Mouse (Mus musculus): ENCODE results near the gene Diras1. TPM values are rescaled to one million over a fixed set of nuclear protein-coding genes. Genes with fewer than 3 reads are reported as not detected.

Diras1 gene
- total RNA-seq, 1 experiment from 2014 or later = 2.1 TPM

- DNase-seq = peak; percentile 20
These were observed 55.3 kb downstream of the Diras1 start for GRCm38 (mm10) chr10:80970159-80970558.

Other genes starting within 250 kb of the Diras1 start
- 47.6 and 52.2 TPM in 2 replicates for gene Sf3a2, start 227.5 kb downstream of the Diras1 start, total RNA-seq (2021)
- gene Plekhj1, start 227.0 kb downstream of the Diras1 start, total RNA-seq (2021) = 59.5 and 71.1 TPM in 2 replicates
- 0.74 and 0.94 TPM in 2 replicates for gene Amh, start 220.4 kb downstream of the Diras1 start, total RNA-seq (2021)
- gene Jsrp1, start 212.2 kb downstream of the Diras1 start, total RNA-seq (2021) = 2.8 and 3.1 TPM in 2 replicates
- gene Oaz1, start 199.0 kb downstream of the Diras1 start, total RNA-seq (2021) = 734 and 741 TPM in 2 replicates
- 1.0 and 1.2 TPM in 2 replicates for gene Lingo3, start 181.6 kb downstream of the Diras1 start, total RNA-seq (2021)
- gene Lsm7, start 170.5 kb downstream of the Diras1 start, total RNA-seq (2021) = 35.1 and 43.3 TPM in 2 replicates
- gene Sppl2b, start 170.4 kb downstream of the Diras1 start, total RNA-seq (2021) = 30.5 and 33.0 TPM in 2 replicates
- gene Tmprss9, start 153.8 kb downstream of the Diras1 start, total RNA-seq (2021) = 0.11 TPM in 1 of 2 replicates, not detected in the other
- 252 and 257 TPM in 2 replicates for gene Timm13, start 124.7 kb downstream of the Diras1 start, total RNA-seq (2021)
- gene Lmnb2, start 107.4 kb downstream of the Diras1 start, total RNA-seq (2021) = 14.9 and 15.8 TPM in 2 replicates
- 29.8 and 91.3 TPM in 2 replicates for gene Gadd45b, start 95.6 kb downstream of the Diras1 start, total RNA-seq (2021)
- gene Gng7, start 10.7 kb downstream of the Diras1 start, total RNA-seq (2021) = 5.9 and 6.2 TPM in 2 replicates
- gene Slc39a3, start 11.8 kb upstream of the Diras1 start, total RNA-seq (2021) = 30.3 and 30.5 TPM in 2 replicates
- gene Sgta, start 34.5 kb upstream of the Diras1 start, total RNA-seq (2021) = 212 and 215 TPM in 2 replicates
- gene Thop1, start 44.4 kb upstream of the Diras1 start, total RNA-seq (2021) = 56.0 and 60.6 TPM in 2 replicates
- 2.5 and 26.5 TPM in 2 replicates for gene Creb3l3, start 73.2 kb upstream of the Diras1 start, total RNA-seq (2021)
- gene Map2k2, start 80.3 kb upstream of the Diras1 start, total RNA-seq (2021) = 161 and 163 TPM in 2 replicates
- gene Zbtb7a, start 109.6 kb upstream of the Diras1 start, total RNA-seq (2021) = 66.9 and 73.8 TPM in 2 replicates
- 27.3 and 28.3 TPM in 2 replicates for gene Pias4, start 142.3 kb upstream of the Diras1 start, total RNA-seq (2021)
- 1,390 and 1,511 TPM in 2 replicates for gene Eef2, start 151.0 kb upstream of the Diras1 start, total RNA-seq (2021)
- gene Dapk3, start 157.3 kb upstream of the Diras1 start, total RNA-seq (2021) = 58.3 and 62.2 TPM in 2 replicates
- not detected in 2 replicates for gene 4930442H23Rik, start 158.2 kb upstream of the Diras1 start, total RNA-seq (2021)
- gene Nmrk2, start 176.4 kb upstream of the Diras1 start, total RNA-seq (2021) = not detected in 2 replicates
- 2.1 and 3.5 TPM in 2 replicates for gene Atcay, start 205.2 kb upstream of the Diras1 start, total RNA-seq (2021)
- gene Zfr2, start 207.5 kb upstream of the Diras1 start, total RNA-seq (2021) = 11.0 and 12.5 TPM in 2 replicates
- 2.1 and 2.9 TPM in 2 replicates for gene Matk, start 227.3 kb upstream of the Diras1 start, total RNA-seq (2021)
- 108 and 113 TPM in 2 replicates for gene Mrpl54, start 241.3 kb upstream of the Diras1 start, total RNA-seq (2021)
- 95.0 and 100 TPM in 2 replicates for gene Apba3, start 241.3 kb upstream of the Diras1 start, total RNA-seq (2021)

Measured in adrenal gland, postnatal 14 days (tissue).